Mouse (Mus musculus): ENCODE data around the gene 4930519P11Rik.

GRCm38 (mm10) chr2:154576876-154577743 is 36.1 kb downstream of the 4930519P11Rik start:
- TF ChIP-seq CTCF (IDR thresholded peaks at IDR 0.05; ENCODE audit: low read depth), result no peak
- no peak for TF ChIP-seq EP300 (IDR thresholded peaks at IDR 0.05; ENCODE audit: low read depth)
